Mouse (Mus musculus) heart, postnatal 4 days (tissue): Measurements from ENCODE around the gene Ecel1. TPM values are rescaled to one million over a fixed set of nuclear protein-coding genes. Genes with fewer than 3 reads are reported as not detected.
A peak's percentile ranks its signal among the peaks of the same experiment; 100 is the strongest.

ENCODE experiments used
- DNase-seq: peaks from one replicate; pipeline ENCODE4 v3.0.0; 2021
- total RNA-seq, 2 experiments: library from RNA; stranded (reverse); gene quantifications; 2 replicates each; pipeline ENCODE4 v1.2.3; 2021

The Ecel1 gene
- total RNA-seq = under 1 TPM in 1 of 2 experiments, not detected in 1; 0.18 TPM

GRCm38 (mm10) chr1:87156199-87156587, at the start of gene Ecel1:
TSS of gene Ecel1 (minus strand) at chr1:87156521.
- no peak for DNase-seq

DNA sequence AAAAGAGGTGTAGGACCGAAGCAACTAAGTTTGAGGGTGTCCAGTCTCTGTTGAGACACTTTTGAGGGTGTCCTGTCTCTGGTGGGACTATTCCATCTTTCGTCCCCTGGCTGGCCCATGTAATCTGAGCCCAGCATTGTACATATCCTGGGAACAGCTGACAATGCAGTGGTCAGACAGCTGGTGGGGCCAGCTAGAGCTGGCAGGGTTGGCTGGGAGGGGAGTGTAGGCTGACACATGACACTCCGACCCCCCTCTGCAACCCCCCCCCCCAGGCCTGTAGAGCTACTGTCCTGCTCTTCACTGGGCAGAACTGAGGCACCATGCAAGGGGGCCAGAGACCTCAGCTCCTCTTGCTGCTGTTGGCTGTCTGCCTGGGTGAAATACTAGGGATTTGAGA, 49.2 kb upstream of the Ecel1 start:
- DNase-seq = no peak

GRCm38 (mm10) chr1:87205038-87205437, 48.7 kb upstream of the Ecel1 start:
- no peak for DNase-seq

DNA sequence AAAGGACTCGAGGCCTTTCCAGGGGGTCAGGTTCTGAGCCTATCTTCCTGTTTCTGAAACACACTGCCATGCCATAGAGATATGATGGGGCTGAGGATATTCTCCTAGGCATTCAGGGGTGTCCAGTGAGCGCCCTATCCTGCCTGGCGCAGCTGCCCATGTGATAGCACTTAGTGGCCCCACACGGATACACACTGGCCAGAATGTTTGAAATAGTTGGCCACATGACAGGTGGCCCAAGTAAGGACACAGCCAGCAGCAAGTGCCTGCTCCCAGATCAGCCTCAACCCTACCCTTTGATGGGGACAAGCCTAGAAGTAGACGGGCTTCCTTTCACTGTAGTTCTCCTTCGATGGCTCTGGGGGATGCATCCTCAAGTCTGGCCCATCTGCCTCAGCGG, 48.1 kb upstream of the Ecel1 start, which contains the start of gene Chrng:
TSS of gene Chrng (plus strand) at position 193 of the 400 bp plus-strand sequence.
- DNase-seq = no peak

- DNase-seq = no peak
Measured at GRCm38 (mm10) chr1:87203779-87204178, 47.5 kb upstream of the Ecel1 start.

GRCm38 (mm10) chr1:87201848-87202247, 45.5 kb upstream of the Ecel1 start:
- DNase-seq = no peak

DNA sequence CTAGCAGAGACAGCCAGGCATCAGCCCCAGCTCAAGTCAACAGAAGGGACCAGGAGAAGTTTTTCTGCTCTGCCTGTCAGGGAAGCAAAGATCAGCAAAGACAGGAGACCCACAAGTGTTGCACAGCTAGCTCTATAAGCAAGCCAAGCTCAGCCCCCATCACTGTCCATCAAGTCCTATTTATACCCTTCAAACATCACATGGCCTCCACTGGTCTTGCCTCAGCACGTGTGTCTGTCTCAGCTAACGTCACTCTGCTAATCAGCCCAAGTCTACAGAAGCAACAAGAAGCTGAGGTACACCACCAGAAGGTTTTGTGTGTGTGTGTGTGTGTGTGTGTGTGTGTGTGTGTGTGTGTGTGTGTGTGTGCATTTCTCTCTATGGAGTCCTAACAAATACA, 44.5 kb upstream of the Ecel1 start:
- DNase-seq = no peak

GRCm38 (mm10) chr1:87198119-87199065, 42.1 kb upstream of the Ecel1 start:
- no peak for DNase-seq

GRCm38 (mm10) chr1:87197296-87197695, 41.0 kb upstream of the Ecel1 start:
- DNase-seq = peak; percentile 21

DNA sequence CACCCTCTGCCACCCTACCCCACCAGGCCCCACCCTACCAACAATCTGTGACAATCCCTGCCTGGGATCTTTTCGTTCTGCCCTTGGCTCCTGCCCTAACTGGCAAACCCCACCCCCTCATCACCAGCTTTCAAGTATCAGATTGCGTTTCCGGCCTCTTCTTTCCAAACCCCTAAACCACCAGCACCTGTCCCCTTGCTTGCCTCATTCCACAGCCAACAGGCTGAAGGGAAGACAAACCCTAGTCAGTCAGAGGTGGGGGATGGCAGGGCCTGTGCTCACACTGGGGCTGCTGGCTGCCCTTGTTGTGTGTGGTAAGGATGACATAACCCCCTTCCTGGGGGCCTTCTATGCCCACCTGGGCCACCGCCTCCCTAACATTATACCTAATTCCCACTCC, 34.1 kb upstream of the Ecel1 start, which contains the start of gene Chrnd:
TSS of gene Chrnd (plus strand) at position 179 of the 400 bp plus-strand sequence.
- no peak for DNase-seq

GRCm38 (mm10) chr1:87187037-87187355, 30.7 kb upstream of the Ecel1 start:
- DNase-seq = peak; percentile 83

DNA sequence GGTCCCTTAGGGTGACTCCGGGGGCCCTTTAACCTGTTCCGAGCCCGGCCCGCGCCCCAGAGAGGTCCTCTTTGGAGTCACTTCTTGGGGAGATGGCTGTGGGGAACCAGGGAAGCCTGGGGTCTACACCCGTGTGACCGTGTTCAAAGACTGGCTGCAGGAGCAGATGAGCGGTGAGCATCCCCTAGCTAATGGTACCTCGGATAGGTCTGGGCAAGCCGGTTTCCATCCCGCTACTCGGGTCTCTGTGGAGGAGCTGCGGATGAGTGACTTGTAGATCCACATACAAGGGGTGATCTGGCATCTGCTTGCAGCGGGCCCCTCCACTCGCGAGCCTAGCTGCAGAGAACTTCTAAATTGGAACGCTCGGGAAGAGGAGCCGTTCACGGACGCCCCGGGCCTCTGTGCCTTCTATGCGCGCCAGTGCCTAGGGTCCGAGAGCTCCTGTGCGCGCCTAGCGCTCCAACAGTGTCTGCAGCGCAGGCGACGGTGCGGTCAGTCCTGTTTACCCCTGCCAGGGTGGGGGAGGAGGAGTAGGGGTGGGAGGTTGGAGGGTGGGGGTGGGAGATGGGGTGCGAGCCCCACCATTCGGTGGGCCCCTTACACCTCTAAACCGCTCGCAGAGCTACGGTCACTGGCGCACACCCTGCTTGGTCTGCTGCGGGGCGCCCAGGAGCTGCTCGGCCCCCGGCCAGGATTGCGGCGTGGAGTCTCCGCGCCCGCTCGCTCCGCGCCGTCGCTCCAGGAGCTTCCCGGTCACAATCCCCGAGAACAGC, 30.1 kb upstream of the Ecel1 start:
- DNase-seq = no peak

DNA sequence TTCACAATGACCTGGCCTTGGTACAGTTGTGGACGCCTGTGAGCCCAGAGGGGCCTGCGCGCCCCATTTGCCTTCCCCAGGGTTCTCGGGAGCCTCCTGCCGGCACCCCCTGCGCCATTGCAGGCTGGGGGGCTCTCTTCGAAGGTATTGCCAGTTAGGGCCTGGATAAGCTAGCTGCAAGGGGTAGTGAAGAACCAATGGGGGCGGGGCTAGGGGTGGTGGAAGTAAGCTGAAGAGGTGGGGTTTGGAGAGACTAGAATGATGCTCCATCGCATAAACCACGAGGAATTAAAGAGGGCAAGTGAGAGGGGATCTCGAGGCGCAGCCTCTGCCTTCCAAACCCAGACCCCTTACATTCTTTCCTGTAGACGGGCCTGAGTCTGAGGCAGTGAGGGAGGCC, 29.2 kb upstream of the Ecel1 start:
- DNase-seq = no peak

- DNase-seq = peak; percentile 82
Measured at GRCm38 (mm10) chr1:87184751-87185139, 28.4 kb upstream of the Ecel1 start.

GRCm38 (mm10) chr1:87183998-87184750, 27.9 kb upstream of the Ecel1 start:
- DNase-seq = no peak

DNA sequence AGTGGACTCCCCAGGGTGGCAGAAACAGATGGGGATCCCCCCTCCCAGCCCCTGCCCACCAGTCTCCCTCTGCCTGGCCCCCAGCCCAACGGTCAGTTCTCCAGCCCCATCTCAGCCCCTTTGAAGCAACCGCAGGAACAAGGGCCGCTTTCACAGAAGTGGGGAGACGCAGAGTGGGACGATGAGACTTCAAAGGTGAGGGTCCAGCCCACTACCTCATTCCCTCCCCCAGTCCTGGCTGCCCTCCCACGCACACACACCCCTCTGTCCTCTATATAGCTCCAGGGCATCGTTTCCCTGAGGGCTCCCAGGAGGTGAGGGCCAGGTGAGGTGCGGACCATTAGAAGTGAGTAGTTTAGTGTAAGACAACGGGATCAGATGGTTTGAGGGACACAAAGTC, 26.7 kb upstream of the Ecel1 start, which contains the start of gene Prss56:
TSS of gene Prss56 (plus strand) at position 301 of the 400 bp plus-strand sequence.
- DNase-seq = no peak

DNA sequence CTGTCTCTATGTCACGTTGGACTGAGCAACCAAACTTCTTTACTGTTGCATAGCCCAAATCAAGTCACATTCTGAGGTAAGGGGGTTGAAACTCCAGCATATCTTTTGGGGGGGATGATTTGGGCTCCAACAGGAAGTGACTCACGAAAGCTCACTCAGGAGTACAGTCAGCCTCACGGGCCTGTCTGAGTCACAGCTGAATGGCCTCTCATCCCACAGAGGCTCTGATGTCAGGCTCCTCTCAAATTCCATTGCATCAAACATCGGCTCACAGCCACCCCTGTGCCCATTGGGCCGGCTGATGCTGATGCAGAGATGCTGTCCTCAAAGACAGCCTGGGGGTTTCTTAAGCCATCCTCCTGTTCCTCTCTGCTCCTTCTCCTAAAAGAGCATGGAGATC, 24.6 kb upstream of the Ecel1 start:
- DNase-seq = no peak

DNA sequence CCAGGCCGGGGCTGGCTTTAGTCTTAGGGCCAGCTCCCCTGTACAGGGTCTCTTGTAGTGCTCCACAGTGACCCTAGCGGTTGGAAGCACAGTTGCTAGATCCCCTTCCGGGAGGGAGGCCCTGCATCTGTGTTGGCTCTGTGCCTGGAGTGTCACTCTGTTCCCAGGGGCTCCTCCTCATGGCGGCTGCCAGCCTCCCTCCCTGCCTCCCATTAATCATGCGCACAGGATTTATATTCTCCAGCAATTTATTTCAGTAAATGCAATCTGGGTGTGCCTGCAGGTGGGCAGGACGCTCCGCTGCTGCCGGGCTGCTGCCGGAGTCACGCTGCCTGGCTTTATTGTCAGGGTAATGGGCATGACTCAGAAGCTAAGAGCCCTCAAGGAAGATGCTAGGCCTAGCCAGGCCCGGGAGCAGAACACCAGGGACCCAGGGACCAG, 19.6 kb upstream of the Ecel1 start:
- peak; percentile 81 for DNase-seq

- peak; percentile 77 for DNase-seq
Measured at GRCm38 (mm10) chr1:87174006-87174955, 18.0 kb upstream of the Ecel1 start.

GRCm38 (mm10) chr1:87172316-87172715, 16.0 kb upstream of the Ecel1 start:
- DNase-seq = no peak

DNA sequence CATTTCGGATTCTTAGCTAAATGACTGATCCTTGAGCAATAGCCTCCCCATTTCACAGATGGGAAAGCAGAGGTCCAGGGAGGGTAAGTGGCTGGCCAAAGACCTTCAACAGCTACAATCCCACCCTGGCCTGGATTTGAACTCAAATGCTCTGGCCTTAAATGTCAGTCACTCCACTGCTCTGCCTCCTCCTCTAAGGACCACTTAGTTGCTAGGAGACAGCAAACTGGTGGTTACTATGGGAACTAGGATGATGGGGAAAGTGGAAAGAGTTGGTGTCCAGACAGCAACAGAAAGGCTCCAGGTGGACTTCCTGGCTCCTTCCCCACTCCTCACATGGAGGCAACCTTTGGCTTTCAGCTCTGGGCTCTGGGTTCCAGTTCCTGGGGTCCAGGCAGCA, 15.0 kb upstream of the Ecel1 start:
- DNase-seq = no peak
